Mouse (Mus musculus): ENCODE measurements around the gene Hist3h2ba. TPM values are rescaled to one million over a fixed set of nuclear protein-coding genes. Genes with fewer than 3 reads are reported as not detected.

Gene Hist3h2ba
- total RNA-seq, 2 experiments from 2014 or later: 146 to 155 TPM

DNA sequence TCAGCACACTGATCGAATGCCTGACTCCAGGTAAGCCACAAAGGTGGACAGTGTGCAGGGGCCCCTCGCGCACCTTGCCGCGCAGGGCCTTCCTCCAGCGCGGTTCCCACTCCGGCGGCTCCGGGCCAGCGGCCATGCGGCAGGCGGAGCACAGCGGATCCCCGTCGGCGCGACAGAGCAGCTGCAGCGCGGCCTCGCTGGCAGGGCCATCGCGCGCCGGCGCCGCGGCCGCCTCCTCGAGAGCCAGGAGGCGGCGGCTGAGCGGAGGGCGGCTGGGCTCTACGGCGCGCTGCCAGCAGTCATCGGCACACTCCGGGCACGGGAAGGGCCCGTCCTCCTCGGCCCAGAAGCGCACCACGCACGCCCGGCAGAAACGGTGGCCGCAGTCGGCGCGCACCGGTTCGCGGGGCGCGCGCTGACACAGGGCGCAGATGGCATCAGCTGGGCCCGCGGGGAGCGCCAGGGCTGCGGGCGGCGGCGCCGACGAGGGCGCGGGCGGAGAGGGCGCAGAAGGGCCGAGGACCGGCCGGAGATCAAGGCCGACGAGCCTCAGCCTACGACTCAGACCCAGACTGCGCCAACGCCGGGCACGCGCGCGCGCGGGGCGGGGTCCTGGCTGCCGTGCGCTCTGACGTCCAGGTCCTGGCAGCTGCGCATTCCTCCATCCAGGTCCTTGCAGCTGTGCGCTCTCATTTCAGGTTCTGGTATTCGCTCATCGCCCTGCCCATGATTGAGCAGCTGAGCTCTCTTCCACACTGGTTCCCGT is 10.2 kb upstream of the Hist3h2ba start, which contains the start of gene Rnf187:
Gene Rnf187 (minus strand): TSS at position 595 of the 766 bp plus-strand sequence.
- peak; percentile 85 to 92 for DNase-seq (ENCODE audit: low spot score in 2 of 2)

DNA sequence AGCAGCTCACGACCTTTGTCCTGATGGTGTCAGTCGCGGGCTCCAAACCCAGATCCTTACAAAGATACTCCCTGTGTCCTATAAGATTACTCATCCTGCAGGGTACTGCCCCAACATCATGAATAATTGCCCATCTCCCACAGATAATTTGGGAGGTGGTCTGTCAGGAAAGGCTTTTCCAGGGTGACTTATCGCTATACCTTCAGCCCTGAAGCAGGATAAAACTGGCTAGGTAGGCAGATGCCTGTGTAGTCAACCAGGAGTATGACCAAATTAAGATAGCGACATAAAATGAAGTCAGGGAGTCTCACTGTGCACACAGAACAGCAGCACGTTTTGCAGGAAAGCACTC is 9.7 kb upstream of the Hist3h2ba start:
- DNase-seq (ENCODE audit: low spot score in 2 of 2): no peak

DNA sequence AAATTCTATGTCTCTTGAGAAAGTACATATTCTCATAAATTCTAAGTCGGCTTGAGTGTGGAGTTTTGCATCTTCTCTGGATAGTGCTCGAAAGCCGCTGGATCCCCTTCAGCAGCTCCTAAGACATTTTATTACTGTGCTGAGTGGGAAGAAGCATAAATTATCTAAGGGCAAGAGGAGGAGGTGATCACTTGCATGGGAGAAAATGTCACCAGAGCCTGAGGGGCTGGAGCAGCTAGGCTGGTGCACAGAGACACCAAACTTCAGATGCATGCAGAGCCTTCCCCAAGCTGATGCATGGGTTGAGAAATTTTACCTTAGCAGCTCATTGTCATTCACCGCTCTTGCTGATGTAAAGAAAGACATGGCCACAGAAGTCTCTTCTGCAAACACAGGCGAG is 4.6 kb upstream of the Hist3h2ba start:
- DNase-seq (ENCODE audit: low spot score in 2 of 2): no peak

DNA sequence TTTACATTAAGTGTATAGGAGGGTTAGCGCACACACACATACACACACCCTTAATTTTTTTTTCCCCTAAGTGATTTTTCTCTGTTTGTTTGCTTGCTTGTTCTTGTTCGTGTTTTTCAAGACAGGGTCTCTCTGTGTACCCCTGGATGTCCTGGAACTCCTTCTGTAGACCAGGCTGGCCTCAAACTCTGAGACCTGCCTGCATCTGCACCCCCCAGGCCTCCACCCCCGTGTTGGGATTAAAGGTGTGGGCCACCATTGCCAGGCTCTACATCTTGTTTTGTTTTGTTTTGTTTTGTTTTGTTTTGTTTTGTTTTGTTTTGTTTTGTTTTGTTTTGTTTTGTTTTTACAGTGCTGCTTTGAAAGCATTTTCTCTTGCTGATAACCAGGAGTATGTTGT is 1.4 kb upstream of the Hist3h2ba start:
- DNase-seq (ENCODE audit: low spot score in 2 of 2): no peak

DNA sequence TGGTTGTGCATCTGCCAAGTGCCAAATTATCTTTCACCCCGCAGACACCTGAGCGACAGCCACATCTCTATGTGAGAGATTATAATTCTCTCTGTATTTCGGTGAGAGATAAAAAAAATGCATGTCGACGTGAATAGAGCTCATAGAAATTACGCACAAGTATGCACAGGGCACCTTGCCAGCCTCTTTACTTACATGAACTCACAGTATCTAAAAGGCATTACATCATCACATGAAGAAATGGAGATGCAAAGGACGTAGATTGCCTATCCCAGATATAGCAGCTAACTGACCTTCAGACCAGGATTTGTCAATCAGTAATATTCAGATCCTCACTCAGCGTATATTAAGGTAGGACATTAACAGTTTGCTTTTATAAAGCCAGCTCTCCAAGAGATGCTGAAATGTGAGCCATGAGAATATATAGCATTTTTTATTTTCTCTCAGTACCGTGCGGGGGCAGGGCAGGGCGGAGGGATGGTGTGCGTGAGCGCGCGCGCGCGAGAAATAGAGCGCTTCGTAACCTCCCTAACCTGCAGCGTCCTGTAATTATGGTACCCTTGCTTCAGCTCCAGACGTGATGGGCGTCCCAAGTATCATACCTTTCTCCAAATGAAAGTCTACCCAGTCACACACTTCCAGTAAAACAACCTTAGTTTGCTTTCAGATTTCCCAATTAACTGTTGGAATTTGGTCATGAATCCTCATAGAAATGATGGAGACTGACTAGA is 757 bp upstream of the Hist3h2ba start:
- peak; percentile 48 to 64 for DNase-seq (ENCODE audit: low spot score in 2 of 2)

DNA sequence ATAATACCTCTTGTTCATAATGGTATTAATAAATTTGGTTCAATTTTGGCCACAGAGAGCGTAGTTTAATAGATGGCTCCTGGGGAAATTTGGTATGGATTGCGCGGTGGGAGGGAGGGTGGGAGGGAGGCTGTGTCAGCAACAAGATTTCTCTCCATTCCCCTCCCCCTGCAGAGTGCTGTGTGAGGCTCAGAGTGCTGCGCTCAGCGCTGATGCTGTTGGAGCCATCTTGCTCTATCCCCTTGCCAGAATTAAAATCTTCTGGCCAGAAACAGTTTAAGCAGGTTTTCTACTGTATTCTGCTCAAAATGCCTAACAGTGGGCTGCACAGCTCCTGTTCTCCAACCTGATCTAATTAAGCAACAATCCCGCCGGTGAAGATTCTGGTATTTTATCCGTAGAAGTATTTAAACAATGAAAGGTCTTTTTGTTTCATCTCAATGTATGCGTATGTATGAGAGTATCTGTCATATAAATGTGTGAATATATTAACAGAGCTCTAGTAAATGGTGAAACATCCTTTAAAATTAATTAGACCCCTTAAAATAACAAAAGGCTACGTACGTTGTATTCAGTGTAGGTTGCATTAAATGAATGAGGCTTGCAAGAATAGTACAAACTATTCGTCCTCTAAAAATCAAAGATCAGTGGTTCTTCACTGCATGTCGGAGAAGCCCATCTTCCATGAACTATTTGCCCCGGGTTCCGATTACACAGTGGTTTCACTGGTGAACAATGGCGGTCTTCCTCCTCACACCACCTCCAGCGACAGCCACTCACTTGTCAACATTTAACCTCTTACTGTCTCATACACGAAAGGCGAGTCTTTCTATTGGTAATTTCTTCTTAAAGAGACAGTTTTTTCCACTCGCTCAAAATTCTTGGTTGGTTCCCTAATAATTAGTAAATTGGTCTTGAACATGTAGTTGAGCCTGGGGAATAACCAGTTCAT is 1.0 kb downstream of the Hist3h2ba start:
- peak; percentile 46 to 64 for DNase-seq (ENCODE audit: low spot score in 2 of 2)

DNA sequence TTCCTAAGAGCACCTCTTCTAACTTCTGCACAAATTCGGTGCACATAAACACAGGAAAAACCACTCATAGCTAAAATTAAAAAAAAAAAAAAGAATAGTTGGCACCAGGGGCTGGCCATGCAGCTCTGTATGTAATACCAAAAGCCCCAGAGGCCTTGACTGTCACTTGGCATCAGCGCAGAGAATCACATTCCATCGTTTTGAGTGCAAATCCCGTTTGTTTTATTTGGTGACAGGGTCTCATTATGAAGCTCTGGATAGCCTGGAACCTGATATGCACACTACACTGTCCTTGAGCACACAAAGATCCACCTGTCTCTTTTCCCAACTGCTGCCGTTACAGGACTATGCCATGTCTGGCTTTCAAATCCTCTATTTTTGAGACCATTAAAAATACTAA is 2.5 kb downstream of the Hist3h2ba start:
- DNase-seq (ENCODE audit: low spot score in 2 of 2): no peak

DNA sequence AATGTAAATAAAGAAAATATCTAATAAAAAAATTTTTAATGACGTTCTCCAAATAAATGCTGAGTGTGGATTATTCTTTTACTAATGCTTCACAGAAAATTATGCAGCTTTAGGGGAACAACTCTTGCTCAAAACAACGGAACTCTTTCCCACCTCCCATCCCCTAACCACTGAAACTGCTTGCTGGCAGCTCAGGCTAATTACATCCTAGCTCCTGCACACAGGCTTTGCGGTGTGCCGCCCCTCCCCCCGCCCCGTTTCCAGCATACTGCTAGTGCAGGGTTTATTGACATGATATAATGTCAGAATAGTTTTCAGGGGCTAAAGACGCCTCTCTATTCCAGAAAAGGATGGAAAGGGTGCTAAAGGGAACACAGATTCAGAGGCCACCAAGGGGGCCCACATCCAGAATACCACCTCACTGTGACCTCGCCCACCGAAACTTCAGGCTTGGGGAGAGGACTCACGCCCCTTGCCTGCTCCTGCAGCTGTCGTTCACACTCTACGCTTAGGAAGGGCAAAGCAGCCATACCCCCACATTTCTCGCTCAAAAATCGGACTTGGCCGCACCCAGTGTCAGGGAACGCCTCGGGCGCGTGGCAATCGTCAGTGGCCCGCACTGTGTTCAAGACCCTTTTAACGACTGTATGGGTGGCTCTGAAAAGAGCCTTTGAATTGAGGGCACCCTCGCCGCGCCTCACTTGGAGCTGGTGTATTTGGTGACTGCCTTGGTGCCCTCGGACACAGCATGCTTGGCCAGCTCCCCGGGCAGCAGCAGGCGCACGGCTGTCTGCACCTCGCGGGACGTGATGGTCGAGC is 4.8 kb downstream of the Hist3h2ba start:
- DNase-seq (ENCODE audit: low spot score in 2 of 2): peak; percentile 42 to 49

DNA sequence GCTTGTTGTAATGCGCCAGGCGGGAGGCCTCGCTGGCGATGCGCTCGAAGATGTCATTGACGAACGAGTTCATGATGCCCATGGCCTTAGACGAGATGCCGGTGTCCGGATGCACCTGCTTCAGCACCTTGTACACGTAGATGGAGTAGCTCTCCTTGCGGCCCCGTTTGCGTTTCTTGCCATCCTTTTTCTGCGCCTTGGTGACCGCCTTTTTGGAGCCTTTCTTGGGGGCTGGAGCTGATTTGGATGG is 5.4 kb downstream of the Hist3h2ba start:
- DNase-seq (ENCODE audit: low spot score in 2 of 2): peak in 1 of 2 experiments; percentile 81

DNA sequence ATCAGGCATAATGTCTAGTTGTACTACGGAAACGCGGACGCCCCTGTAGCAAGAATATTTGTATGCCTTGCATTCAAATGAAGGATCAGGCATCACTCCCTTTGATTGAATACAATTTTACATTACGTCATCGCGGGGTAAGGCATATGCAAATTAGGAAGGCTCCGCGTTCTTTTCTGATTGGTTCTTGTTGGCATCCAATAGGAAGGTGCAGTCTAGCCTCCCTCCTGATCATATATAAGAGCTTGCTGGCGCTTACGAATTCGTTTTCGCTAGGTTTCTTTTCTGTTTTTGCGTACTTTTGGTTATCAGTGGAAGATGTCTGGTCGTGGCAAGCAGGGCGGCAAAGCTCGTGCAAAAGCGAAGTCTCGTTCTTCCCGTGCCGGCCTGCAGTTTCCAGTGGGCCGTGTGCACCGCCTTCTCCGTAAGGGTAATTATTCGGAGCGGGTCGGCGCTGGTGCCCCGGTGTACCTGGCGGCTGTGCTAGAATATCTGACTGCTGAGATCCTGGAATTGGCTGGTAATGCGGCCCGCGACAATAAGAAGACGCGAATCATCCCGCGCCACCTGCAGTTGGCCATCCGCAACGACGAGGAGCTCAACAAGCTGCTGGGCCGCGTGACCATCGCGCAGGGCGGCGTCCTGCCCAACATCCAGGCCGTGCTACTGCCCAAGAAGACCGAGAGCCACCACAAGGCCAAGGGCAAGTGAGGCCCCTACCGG is 5.9 kb downstream of the Hist3h2ba start, which contains the start of the genes Hist3h2a and Trim17:
Gene Hist3h2a (plus strand): TSS at position 266 of the 723 bp plus-strand sequence.
Gene Trim17 (plus strand): TSS at position 266 of the 723 bp plus-strand sequence.
- peak; percentile 84 to 88 for DNase-seq (ENCODE audit: low spot score in 2 of 2)

DNA sequence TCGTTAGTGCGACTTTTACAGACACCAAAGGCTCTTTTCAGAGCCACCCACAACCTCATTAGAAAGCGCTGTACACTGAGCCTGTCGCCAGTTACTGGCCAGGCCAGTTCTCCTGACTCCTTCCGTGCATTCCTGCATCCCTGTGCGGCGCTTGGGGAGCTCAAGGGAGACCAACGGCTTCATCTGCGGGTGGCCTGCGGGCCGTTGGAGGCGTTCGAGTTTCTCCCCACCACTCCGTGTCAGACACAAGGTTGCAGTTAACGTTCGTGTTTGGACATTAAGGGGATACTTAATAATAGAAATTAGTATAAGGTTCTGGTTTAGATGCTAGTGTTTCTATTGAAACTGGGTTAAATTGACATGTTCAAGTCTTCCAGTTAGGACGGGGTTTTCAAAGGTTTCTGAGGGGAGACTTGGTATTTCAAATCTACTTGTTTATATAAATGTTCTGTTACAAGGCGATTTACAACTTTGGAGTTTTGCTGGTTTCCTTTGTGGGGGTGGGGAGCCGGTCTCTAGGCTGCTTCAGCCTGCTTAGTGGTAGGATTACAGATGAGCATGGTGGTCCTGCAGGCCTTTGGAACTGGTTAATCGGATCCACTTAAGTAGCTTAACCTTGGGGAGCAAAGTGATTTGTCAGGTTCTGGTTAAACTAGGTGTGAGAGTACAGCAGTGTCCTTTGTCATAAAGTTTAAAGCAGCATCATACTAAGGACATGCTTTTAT is 6.6 kb downstream of the Hist3h2ba start:
- no peak for DNase-seq (ENCODE audit: low spot score in 2 of 2)

DNA sequence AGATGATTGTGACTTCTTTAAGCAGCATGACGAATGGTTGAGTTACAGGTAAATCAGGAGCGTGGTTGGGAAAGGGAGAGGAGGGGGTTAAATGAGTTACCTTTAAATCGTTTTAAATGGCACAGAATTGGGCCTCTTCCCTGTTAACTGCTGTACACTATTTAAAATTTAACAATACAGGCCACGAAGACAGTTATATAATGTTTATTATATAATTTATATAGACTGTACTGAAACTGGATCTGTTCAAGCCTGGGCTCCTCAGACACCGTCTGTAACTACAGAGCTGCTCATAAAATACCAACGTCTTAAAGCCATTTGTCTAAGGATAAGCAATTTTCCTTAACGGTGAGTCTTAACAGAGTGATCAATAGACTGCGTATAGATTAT is 7.1 kb downstream of the Hist3h2ba start:
- DNase-seq (ENCODE audit: low spot score in 2 of 2): no peak

DNA sequence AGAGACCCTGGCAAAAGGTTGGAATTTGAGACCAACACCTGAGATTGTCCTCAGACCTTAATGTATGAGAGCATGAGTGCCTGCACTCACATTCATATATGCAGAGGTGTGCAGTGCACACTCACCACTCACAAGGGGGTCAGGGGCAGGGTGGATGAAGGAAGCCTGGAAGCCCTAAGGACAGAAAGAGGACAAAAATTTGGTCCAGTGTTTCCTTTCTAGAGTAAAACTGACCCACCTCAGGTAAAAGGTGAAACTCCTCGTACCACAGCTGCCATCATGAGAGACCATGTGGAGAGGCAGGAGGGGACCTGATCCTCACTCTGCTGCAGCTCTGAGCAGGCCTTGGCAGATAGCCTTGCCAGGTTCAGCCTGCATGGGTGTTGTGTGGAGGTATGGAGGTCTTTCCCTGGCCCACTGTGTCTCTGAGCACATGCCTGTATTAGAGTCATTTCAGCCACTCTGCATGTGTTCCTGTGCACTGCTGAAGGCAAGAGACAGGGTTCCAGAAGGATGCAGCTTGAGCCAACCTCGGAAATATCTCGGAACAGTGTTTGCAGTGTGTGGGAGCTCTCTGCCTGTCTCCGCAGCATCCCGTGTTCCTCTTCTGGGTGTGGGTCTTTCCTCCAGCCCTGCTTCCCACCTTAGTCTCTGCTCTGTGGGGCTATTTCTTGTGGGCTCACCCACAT is 8.7 kb downstream of the Hist3h2ba start:
- no peak for DNase-seq (ENCODE audit: low spot score in 2 of 2)

DNA sequence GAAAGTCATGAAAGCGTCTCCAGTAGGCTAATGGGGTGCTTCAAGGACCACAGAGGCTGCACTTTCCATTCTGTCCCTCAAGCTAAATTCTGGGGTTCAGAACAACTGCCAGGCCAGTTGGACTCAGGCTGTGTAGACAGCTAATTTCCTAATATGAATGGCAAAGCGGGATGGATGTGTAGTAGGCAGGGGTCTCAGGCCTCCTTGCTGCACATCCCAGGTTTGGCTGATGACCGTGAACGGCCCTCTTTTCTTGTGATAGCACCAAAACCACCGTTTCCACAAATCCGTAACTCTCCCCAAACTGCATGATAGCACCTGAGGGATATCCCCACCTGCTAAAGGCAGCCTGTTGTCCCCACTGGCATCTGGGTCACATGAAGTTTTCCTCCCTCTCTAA is 9.8 kb downstream of the Hist3h2ba start:
- no peak for DNase-seq (ENCODE audit: low spot score in 2 of 2)

DNA sequence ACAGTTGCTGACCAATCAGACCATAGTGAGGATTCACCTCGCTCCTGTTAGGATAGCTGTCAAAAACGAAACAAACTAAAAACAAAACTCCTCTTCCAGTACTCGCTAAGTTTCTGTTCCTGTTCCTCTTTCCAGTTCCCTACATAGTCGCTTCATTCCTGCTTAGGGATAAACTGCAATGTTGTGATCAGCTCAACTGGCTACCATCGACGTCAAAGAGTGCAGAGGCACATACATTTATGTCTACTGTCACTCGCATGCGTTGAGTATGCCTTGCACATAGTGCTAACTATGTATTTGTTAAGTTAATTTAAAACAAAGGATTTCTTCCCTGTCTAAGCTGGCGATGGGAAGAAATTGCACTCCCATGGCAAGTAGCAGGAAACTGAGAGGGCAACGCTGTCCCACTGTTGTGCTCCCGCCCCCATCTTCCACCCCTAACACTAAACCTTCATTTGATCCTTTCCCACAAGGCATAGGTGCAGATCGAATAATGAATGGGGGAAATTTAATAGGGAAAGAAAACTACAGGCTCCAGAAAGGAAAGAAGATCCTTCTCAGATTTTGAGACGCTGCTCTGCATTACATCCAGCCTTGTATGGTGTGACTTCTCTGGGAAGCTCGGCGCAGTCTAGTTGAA is 10.6 kb downstream of the Hist3h2ba start:
- DNase-seq (ENCODE audit: low spot score in 2 of 2): no peak

DNA sequence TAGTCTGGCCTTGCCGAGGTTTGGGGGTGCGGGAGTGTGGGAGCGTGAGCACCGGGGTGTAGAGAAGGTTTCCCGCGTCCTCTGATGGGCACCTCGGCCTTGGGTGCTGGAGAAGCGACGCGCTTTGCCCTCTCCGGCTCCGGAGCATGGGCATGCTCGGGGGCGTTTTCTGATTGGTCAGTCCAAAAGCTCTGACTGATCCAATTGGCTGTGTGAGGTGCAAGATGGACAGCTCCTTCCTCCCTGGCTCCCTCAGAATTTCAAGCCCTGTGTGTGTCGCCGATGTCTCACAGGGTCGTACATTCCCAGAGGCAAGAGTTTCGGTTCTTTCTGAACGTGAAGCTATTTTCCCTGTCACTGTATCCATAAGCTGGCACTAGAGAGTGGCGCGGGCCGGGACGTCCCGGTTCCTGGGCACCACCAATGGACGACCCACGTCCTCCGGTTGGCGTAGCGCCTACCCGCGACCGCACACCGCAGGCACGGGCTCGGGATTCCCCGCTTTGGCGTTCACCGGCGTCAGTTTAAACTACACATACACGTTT is 11.3 kb downstream of the Hist3h2ba start:
- DNase-seq (ENCODE audit: low spot score in 2 of 2): peak; percentile 74 to 78

DNA sequence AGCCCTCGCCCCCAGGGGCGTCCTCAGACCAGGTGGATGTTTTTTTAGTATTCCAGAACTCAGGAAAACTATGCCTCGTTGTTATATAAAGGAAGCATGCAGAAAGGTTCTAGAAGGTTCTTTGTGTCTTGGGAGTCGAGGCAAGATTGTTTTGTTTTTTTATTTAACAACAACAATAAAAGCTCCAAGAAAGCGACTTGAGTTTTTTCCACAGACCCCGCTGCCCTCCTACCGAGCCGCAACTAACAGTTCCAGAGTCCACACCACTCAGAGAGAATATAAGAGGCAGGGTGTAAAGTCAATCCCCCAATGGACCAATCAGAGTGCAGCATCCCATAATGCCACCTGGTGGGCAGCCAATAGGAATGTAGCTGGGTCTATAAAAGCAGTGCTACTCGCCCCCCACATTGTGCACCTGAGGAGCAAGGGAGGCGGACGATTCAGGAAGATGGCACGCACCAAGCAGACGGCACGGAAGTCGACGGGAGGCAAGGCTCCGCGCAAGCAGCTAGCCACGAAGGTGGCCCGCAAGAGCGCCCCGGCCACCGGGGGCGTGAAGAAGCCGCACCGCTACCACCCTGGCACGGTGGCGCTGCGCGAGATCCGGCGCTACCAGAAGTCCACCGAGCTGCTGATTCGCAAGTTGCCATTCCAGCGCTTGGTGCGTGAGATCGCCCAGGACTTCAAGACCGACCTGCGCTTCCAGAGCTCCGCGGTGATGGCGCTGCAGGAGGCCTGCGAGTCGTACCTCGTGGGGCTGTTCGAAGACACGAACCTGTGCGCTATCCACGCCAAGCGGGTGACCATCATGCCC is 12.9 kb downstream of the Hist3h2ba start:
- peak in 1 of 2 experiments; percentile 36 for DNase-seq (ENCODE audit: low spot score in 2 of 2)

Data from layer of hippocampus, postnatal 10 days (tissue).